Mouse (Mus musculus): Measurements from ENCODE around the gene Rab11fip4. TPM values are rescaled to one million over a fixed set of nuclear protein-coding genes. Genes with fewer than 3 reads are reported as not detected.
"Not testable (repeated sequence)": the region's sequence is repeated elsewhere in the genome, so short reads cannot be mapped to it uniquely, and the experiment has no call there.

The Rab11fip4 gene
- total RNA-seq, 2 experiments from 2014 or later: 0.17 to 1.3 TPM

DNA sequence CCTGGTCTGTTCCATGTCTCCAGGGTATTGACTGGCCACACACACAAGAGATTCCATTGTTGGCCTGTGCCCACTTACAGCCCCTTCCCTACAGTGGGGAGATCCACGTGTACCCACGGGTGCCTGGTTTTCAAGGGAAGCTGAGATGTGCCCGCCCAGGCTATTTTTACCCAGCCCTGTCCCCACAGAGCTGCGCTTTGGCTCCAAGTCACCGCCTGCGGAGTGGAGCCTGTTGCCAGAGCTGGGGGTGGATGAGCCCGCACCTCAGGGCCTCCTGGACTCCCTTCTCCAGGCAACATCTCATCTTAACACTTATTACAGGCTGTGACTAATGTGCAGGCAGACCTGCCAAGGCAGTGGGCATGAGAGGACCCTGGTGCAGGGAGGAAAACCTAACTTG, 83.6 kb downstream of the Rab11fip4 start:
- intact Hi-C loops (cut with DNase I): no loop called here
- peak; percentile 29 to 39 for DNase-seq

DNA sequence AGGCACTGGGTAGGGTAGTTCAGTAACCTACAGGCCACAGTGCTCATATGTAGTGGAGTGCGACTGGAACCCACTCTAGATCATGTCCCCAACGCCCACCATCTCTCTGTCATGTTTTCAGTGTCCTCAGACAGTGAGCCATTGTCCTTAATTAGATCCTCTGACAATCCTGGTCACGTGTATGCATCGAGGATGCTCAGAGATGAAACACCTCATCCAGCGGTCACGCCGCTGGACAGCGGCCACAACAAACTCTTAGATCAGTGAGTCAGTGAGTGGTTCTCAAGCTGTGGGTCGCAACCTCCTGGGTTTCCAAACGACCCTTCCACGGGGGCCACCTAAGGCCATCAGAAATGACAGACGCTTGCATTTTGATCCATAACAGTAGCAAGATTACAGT, 84.3 kb downstream of the Rab11fip4 start:
- DNase-seq: no peak
- intact Hi-C loops (cut with DNase I): no loop called here

DNA sequence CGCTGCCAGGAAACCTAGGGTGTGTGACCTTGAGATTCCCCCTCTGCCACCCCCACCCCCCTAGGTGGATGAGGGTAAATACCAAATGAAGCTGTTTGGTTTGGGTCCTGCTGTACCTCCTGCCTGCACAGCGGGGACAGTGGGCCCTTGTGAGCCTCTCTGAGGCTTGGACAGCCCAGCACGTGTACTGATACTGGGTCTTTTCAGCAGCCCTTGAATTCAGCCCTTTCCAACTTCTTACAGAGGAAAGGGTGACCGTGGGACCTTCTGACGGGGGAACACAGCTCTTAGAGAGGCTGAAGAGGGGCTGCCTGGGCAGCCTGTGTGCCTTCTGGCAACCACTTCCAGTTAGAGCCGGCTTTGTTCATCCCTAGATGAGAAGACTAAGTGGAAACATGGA, 85.0 kb downstream of the Rab11fip4 start:
- DNase-seq: no peak
- intact Hi-C loops (cut with DNase I): no loop called here

DNA sequence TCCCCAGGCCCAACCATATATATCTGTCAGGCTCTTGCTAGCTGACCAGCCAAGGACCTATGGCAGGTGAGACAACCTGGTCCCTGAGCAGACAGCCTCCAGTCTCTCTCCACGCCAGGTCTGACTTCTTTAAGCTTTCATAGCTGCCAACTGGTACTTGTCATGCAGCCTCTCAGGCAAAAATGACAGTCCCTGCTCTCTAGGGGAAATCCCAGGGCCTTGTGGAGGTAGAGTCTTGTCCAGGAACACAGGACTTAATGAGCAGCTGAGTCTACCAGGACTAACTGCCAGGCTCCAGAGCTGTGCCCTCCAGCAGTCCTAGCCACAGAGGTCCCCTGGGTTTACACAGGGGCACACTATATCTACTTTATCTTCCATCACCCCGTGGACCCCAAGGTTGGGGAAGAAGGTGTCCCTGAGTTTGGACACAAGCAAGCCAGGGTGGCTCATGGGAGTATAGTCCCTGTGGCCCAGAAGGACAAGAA, 85.5 kb downstream of the Rab11fip4 start:
- no peak for DNase-seq
- intact Hi-C loops (cut with DNase I): no loop called here

DNA sequence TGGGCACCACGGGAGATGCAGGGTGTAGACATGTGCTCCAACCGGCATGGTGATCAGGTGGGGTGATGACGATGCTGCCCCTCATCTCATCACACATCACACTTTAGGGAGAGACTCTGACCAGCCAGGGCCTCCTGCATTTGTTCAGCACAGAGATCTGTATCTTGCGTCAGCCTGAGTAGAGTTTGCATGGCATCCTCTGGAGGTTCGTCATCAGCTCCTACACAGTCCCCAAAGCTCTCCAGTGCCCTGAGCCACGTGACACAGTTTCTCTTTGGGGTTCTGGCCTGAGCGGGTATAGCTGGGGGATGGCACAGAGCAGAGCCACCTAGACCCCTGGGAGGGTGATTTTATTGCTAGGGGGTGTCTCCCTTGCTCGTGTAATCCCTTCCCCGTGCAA, 86.4 kb downstream of the Rab11fip4 start:
- no peak for DNase-seq
- intact Hi-C loops (cut with DNase I): no loop called here

DNA sequence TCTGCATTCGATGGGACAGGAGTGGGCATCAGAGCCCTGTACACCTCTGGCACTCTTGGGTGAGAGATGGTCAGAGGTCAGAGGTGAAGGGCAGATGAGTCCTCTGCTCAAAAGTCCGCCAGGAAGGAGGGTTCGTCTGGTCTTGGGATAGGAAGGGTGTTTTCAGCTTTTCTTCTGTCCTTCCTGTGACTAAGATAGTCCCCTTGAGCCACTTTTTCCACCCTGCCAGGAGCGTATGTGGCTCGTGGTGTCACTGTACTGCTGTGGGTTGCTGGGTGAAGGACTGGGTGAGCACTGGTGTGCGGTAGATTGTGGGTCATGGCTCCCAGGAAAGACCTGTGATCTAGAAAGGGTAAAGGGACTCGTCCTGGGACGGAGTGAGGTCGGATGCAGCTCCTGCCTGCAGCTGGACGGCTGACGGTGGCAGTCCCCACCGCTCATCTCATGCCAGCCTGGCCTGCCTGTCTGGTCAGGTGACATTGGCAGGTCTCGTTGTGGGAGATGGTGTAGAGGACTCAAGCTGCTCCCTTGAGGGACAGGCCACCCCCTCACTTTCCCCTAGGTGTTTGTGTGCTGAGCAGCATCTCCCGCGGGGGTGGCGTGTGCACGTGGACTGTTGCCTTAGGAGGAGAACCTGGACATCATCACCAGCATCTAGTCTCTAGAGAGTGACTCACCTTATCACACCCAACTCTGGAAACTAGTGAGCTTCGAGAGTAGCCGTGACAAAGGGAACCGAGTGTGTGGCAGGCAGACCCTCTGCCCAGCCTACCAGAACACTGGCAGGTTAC, 87.5 kb downstream of the Rab11fip4 start:
- intact Hi-C loops (cut with DNase I): no loop called here
- DNase-seq: no peak

DNA sequence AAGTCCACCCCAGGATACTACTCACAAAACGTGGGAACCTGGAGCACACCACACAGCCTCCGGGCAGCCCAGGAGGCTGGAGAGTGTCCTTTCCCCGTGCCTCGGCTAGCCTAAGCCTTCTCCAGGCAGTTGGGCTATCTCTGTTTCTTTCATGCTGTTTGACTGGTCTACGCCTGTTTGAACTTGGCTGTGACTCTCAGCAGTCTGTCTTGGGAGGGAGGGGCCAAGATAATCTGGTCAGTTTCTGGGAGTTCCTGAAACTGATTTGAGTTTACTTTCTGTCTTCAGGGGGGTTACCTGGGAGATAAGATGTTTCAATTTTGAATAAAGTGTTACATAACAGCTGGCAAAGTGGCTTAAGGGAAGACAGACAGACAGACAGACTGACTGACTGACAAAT, 88.9 kb downstream of the Rab11fip4 start:
- intact Hi-C loops (cut with DNase I): loop anchor here (10.0 kb wide), 1 partner anchor 205 kb away; no protein-coding TSS in a partner anchor
- DNase-seq: no peak

DNA sequence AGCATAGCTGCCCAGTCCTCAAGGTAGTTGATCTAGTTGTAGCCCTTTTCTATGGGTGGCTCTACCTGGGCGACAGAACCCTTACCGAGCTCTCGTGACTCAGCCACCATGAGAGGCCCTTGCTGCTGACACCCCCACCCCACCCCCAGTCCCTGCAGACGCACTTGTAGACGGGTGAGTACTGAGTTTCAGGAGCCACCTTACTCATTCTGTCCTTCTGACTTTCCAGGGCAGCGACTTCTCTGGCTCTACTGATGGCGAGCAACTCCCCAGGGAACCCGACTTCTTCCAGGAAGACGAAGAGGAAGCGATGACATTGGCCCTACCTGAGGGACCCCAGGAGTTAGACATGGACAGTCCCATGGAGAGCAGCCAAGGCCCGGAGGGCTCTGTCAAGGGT, 89.5 kb downstream of the Rab11fip4 start:
- intact Hi-C loops (cut with DNase I): loop anchor here (10.0 kb wide), 1 partner anchor 206 kb away; no protein-coding TSS in a partner anchor
- DNase-seq: no peak

DNA sequence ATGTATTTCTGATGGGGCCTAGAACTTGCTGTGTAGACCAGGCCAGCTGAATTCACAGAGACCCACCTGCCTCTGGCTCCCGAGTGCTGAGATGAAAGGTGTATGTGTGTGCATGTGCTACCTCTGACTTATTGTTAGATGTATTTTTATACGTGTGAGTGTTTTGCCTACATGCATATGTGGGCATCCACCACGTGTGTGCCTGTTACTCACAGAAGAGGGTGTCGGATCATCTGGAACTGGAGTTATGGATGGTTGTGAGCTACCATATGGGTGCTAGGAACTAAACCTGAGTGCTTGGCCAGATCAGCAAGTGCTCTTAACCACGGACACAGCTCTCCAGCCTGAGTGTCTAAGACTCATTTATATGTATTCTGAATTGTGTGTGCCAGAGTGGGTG, 90.2 kb downstream of the Rab11fip4 start:
- intact Hi-C loops (cut with DNase I): loop anchor here (10.0 kb wide), 1 partner anchor 206 kb away; no protein-coding TSS in a partner anchor
- no peak for DNase-seq

DNA sequence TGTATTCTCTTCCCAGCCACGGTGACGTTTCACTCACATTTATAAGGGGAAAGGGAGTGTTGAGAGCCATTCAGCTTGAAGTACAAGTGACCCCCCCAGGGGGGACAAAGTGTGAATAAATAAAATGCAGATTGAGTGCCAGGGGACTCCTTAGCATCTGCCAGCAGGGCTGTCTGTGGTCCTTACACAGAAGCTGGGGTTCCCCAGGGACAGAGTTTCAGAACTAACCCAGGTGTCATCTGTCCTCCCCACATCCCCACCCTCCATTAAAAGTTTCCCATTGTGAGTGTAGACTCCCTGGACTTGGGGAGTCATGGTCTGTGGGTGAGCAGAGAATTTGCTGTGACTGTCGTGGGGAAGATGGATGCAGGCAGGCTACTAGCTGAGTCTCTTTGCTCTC, 90.8 kb downstream of the Rab11fip4 start:
- DNase-seq: no peak
- intact Hi-C loops (cut with DNase I): loop anchor here (10.0 kb wide), 1 partner anchor 207 kb away; no protein-coding TSS in a partner anchor

DNA sequence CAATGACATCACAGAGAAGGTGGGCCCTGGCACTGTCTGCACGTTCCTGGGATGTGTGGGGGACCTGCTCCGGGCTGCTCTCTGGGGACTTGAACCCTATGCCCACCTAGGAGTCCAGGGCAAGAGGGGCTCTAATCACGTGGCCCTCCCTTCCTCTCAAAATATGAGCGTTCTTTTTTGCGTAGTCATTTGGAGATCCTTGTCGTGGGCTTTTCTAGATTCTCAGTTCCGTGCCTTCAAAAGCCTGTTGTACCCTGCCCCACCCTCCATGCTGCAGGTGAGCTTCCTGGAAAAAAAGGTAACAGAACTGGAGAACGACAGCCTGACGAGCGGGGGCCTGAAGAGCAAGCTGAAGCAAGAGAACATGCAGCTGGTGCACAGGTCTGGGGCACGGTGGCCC, 94.1 kb downstream of the Rab11fip4 start:
- DNase-seq: no peak
- intact Hi-C loops (cut with DNase I): loop anchor here (10.0 kb wide), 1 partner anchor 210 kb away; no protein-coding TSS in a partner anchor

DNA sequence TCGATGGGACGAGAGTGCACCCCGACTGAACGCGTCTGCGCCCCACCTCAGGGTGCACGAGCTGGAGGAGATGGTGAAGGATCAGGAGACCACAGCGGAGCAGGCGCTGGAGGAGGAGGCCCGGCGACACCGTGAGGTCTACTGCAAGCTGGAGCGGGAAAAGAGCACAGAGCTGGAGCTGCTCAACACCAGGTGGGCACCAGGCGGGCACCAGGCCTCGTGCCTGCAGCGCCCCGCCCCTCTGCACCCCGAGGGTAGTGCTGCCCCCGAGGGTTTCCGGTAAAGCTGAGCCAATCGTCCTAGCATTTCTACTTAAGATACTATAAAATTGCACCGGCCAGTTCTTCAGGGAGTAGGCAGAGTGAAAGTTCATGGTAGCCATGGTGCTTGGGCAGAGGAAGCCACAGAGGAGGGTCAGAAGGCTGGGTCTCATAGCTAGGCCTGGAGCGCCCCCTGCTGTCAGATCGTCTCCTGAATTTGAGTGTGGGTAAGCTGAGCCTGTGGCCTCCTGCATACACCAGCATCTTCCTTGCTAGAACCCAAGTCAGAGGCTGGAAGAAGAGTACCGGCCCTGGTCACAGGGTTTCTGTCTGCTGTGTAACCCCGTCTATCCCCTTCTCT, 95.6 kb downstream of the Rab11fip4 start:
- intact Hi-C loops (cut with DNase I): loop anchor here (1.0 to 10.0 kb wide), 3 partner anchors 61 to 212 kb away; no protein-coding TSS in a partner anchor
- peak; percentile 89 to 95 for DNase-seq

DNA sequence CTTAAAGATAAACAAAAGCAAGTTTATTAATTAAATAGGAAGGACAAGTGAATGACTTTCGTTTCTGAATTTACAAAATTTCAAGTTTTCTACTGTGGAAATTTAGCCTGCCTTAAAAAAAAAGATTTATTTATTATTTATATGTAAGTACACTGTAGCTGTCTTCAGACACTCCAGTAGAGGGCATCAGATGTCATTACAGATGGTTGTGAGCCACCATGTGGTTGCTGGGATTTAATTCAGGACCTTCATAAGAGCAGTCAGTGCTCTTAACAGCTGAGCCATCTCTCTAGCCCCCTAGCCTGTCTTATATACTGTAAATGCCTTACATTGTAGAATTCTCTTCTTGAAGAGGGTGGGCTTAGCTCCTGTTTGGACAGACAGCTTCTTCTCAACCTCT, 98.9 kb downstream of the Rab11fip4 start:
- no peak for DNase-seq
- intact Hi-C loops (cut with DNase I): loop anchor here (10.0 kb wide), 1 partner anchor 215 kb away; no protein-coding TSS in a partner anchor

DNA sequence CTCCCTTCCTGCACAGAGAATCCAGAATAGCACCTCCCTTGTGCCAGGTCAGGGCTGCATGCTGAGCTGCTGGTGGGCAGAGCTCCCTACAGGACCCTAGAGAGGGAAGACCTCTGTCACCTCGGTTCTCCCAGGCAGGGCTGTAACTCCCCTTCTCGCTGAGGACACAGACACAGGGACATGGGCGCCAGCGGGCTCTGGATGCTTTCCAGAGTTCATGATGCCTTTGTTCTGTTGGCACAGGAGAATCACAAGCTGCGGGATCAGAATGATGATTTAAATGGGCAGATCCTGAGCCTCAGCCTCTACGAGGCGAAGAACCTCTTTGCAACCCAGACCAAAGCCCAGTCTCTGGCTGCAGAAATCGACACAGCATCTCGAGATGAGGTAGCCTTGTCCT, 100.5 kb downstream of the Rab11fip4 start:
- DNase-seq: no peak
- intact Hi-C loops (cut with DNase I): no loop called here

DNA sequence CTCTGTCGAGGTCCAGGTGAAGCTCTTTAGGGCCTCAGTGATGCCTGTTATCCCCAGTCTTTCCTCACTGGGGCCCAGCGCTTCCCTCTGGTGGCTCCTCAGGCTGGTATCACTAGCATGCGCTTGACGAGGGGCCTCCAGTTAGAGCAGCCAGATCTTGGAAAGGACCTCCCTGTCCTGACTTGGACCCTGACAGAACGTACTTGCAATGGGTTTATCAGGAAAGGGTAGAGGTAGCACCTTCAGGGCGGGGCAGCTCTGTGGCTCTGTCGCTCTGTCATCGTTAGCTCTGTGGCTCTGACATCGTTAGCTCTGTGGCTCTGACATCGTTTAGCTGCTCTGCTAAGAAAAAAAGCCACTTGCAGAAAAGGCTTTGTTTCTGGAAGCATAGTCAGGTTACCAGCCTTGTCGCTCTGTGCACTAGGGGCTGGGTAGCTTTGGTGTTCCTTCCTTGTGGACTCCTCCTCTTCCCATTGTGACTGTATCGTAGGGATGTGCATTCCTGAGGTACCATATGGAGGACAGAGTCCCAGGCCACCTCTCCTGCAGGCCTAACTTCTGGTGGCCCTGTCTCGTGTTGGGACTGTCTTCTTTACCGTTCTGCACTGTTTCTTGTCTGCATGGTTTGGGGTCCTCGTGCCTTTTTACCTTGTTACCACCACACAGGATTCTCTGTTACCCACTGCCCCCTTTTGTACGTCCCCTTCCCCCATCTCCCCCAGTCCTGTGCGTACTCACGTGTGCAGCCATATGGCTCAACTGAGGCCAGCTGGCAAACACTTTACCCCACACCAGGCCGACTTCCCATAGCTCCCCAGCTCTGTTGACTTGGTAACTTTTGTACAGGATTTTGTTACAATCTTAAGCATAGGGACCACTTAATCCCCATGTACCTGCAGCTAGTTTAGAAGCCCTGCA, 105.6 kb downstream of the Rab11fip4 start:
- intact Hi-C loops (cut with DNase I): no loop called here
- no peak for DNase-seq

DNA sequence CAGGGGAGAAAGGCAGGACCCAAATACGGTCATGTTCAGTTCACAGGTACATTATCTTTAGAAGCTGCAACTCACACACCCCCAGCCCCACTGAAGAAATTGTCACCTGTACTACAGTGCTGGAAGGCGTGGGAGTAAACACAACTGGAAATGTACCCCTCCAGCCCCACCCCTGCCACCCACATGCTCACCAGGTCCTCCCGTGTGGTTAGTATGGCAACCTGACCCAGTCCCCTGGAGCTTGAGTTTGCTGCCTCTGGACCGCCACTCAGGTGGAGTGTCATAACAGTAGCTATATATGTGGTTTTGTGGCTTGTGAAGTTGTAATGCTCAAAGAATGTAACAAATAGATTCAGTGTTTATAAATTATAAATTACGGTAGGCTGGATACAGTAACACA, 107.1 kb downstream of the Rab11fip4 start:
- intact Hi-C loops (cut with DNase I): no loop called here
- DNase-seq: no peak

DNA sequence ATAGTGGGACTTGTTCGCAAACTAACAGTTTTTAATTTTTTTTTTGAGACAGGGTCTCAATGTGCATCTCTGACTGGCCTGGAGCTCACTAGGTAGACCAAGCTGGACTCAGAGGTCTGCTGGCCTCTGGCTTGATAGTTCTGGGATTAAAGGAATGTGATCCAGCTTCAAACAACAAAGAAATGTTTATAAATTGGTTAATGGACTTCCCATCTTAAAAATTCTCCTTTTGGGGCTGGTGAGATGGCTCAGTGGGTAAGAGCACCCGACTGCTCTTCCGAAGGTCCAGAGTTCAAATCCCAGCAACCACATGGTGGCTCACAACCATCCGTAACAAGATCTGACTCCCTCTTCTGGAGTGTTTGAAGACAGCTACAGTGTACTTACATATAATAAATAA, 107.5 kb downstream of the Rab11fip4 start:
- DNase-seq; intact Hi-C loops (cut with DNase I): not testable (repeated sequence)

DNA sequence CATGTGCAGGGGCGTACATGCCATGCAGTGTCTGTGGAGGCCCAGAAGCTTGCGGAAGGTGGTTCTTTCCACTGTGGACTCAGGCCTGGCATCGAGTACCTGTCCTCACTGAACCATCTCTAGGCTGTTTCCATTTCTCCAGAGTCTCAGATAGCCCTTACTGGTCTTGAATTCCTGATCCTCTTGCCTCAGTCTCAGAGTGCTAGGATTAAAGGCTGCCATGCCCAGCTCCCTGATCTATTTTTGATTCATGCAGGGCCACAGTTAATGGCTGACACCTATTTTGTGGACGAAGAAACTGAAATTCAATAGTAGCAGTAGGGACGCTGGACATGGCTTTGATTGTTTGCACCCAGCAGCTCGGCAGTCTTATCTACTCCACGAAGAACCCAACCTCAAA, 110.5 kb downstream of the Rab11fip4 start:
- intact Hi-C loops (cut with DNase I): no loop called here
- DNase-seq: no peak

DNA sequence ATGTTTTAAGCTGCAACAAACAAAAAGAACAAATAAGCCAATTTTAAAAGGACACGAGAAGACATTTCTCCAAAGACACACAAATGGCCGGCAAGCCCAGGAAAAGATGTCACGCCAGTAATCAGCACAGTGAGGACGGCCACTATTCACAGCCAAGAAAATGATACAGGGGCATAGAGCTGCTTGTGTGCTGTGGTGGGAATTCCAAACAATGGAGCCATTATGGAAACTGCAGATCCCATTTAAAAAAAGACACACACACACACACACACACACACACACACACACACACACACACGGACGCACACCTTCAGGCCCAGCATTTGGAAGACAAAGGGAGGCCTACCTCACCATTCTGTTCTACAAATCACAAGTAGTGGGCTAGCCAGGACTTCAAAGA, 111.1 kb downstream of the Rab11fip4 start:
- no peak for DNase-seq
- intact Hi-C loops (cut with DNase I): no loop called here

DNA sequence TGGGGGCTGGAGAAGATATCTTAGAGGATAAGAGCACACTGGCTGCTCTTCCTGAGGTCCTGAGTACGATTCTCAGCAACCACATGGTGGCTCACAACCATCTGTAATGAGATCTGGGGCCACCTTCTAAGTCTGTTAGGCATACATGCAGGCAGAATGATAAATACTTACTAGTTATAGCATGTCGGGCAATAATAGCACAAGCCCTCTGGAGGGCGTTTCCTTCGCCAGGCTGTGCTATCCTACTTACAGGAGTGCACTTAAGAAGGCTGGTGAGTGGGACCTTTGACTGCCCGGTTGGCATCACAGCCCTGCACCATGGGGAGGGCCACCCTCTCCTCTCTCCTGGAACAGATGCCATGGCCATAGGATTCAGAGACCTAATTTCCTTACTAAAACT, 112.4 kb downstream of the Rab11fip4 start:
- DNase-seq: peak in 1 of 2 experiments; percentile 22
- intact Hi-C loops (cut with DNase I): no loop called here

DNA sequence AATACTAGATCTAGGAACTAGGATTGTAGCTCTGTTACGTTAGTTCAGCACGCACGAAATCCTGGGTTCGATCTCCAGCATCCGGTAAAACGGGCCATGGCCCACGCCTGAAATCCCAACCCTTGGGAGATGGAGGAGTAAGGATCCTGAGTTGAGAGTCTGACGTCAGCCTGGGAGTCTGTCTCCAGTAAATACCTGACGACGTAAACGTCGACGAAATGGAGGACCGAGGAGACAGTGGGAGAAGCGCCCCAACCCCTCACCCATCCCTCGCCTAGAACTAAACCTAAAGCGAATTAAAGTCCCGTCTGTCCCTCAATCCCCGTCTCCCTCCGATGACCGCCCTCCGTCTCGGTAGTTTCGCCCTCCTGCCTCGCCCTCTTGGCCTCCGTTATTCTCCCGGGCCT, 112.9 kb downstream of the Rab11fip4 start:
- intact Hi-C loops (cut with DNase I): no loop called here

More for the DNA sequence above, 112.9 kb downstream of the Rab11fip4 start:
- DNase-seq: no peak
